Mouse (Mus musculus): ENCODE results near the gene Adgra3. TPM values are rescaled to one million over a fixed set of nuclear protein-coding genes. Genes with fewer than 3 reads are reported as not detected.

Gene Adgra3
- total RNA-seq, 2 experiments from 2014 or later, result 4.0 to 7.4 TPM

- peak; percentile 48 for ATAC-seq (replicated peaks; ENCODE audit: poor library complexity)
Measured at GRCm38 (mm10) chr5:50032332-50032731, 26.5 kb downstream of the Adgra3 start.

DNA sequence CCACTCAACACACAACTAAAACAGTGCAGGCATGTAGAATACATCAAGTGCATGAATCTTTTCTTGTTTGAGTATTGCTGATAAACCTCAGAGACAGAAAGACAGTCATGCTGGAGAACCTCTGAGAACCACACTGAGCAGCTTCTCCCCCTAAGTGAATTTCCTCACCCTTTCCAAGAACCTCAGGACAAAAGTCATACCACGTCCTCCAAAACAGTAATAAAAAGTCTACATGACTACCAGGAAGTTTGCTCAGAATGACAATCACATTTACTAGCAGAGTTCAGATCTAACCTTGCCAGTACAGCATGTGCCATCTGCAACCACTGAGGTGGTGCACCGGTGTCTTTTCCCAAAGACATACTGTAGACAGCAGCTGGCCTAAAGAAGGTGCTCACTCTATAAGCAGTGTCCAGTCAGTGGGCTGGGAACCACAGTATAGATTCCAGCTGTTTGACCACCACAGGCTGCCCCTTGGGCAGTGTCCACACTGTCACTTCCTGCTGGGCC, 27.0 kb downstream of the Adgra3 start:
- no peak for ATAC-seq (replicated peaks; ENCODE audit: poor library complexity)

DNA sequence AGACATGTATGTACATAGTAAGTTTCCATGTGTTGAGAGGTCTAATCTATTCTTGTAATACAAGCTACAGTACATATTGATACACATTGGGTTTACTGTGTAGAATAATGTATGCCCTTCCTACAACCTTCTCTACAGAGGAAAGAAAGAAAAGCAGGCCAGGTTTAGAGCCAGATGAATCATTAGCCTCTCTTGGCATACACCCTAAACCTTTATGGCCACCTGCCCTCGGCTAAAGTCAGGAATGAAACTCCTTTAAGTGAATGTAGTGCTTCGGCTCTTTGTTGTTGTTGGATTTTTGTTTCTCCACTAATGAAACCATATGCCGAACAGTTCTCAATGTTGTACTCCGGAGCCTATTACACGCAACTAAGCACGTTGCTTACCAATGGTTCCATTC, 27.5 kb downstream of the Adgra3 start:
- ATAC-seq (replicated peaks; ENCODE audit: poor library complexity), result no peak

GRCm38 (mm10) chr5:50029662-50030061, 29.1 kb downstream of the Adgra3 start:
- peak; percentile 50 for ATAC-seq (replicated peaks; ENCODE audit: poor library complexity)

GRCm38 (mm10) chr5:50027561-50027960, 31.2 kb downstream of the Adgra3 start:
- no peak for ATAC-seq (replicated peaks; ENCODE audit: poor library complexity)

GRCm38 (mm10) chr5:50027001-50027400, 31.8 kb downstream of the Adgra3 start:
- no peak for ATAC-seq (replicated peaks; ENCODE audit: poor library complexity)

DNA sequence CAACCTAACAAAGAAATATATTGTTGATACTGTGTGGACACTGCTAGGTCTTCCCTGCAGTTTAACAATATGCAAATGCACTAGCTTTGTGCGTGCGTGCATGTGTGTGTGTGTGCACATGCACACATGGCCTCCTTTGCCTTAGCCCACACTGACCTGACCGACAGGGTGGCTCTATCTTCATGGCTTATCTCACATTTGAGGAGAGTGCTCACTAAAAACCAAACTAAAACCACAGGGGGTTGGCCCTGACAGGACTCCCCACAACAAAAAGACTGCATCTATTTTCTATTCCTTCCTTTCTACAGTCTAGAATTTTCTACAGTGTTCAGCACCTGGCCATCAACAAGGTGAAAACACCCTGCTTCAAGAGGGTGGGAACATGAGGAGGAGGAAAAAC, 32.7 kb downstream of the Adgra3 start:
- peak; percentile 40; the same call in 1 of the 2 replicates for ATAC-seq (replicated peaks; ENCODE audit: poor library complexity)

DNA sequence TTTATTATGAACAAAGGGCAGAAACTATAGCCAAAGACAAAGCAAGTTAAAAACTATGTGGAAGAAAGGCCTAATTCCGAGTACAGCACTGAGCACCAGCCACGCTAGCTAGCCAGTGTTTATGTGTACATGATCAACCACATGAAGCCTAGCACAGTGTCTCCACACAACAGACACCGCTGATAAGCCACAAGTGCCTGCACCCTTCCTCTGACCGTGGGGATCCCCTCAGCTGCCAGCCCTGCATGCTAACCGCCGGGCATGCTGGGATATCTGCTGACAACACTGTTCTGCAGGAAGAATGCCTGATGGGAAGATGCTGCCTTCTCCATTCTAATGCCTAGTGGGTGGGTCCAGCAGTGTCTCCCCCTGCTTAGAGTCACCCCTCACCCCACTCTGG, 34.7 kb downstream of the Adgra3 start:
- peak; percentile 73 for ATAC-seq (replicated peaks; ENCODE audit: poor library complexity)

- ATAC-seq (replicated peaks; ENCODE audit: poor library complexity), result no peak
Measured at GRCm38 (mm10) chr5:50015987-50016587, 42.7 kb downstream of the Adgra3 start.

- peak; percentile 71 for ATAC-seq (replicated peaks; ENCODE audit: poor library complexity)
Measured at GRCm38 (mm10) chr5:50015147-50015697, 43.6 kb downstream of the Adgra3 start.

DNA sequence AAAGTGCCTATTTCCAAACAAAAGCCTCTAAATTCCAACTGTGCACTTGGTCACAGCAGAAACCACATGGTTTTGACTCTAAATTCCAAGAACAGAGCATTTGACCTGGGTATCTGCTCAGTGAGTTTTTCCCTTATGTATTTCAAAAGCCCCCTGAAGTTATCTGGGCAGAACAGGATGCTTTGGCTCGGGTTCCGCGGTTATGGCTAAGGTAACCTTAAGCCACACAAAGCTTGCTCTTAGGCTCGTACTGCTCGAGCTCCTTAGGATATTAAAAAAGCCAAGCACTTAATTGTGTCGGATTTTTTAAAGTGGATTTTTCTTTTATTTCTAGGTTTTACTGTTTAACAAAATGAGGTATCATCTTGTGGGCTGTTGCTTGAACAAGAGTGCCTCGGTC, 44.1 kb downstream of the Adgra3 start:
- peak; percentile 60 for ATAC-seq (replicated peaks; ENCODE audit: poor library complexity)

DNA sequence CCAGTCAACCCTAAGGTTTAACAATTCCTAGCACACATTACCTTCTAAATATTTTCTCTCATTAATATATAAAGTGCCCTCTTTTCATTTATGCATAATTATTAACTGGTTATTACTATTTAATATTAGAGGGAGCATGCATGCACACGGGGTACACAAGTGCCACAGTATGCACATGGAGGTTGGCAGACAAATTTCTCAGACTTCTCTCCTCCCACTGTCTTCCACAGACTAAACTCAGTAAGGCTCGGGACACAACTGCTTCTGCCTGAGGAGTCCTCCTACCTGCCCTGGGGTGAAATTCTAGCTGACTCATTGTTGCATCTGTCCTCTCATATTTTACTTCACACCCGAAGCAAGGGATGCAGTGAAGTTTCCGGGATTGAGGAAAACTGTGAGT, 44.8 kb downstream of the Adgra3 start:
- no peak for ATAC-seq (replicated peaks; ENCODE audit: poor library complexity)

- peak; percentile 92 for ATAC-seq (replicated peaks; ENCODE audit: poor library complexity)
Measured at GRCm38 (mm10) chr5:50008841-50009240, 50.0 kb downstream of the Adgra3 start.

GRCm38 (mm10) chr5:50006915-50007658, 51.7 kb downstream of the Adgra3 start:
- no peak for ATAC-seq (replicated peaks; ENCODE audit: poor library complexity)

GRCm38 (mm10) chr5:50002269-50002668, 56.5 kb downstream of the Adgra3 start:
- peak; percentile 93 for ATAC-seq (replicated peaks; ENCODE audit: poor library complexity)

GRCm38 (mm10) chr5:49999764-50000163, 59.0 kb downstream of the Adgra3 start:
- no peak for ATAC-seq (replicated peaks; ENCODE audit: poor library complexity)

GRCm38 (mm10) chr5:49997019-49997418, 61.8 kb downstream of the Adgra3 start:
- no peak for ATAC-seq (replicated peaks; ENCODE audit: poor library complexity)

- no peak for ATAC-seq (replicated peaks; ENCODE audit: poor library complexity)
Measured at GRCm38 (mm10) chr5:49996457-49996856, 62.3 kb downstream of the Adgra3 start.

DNA sequence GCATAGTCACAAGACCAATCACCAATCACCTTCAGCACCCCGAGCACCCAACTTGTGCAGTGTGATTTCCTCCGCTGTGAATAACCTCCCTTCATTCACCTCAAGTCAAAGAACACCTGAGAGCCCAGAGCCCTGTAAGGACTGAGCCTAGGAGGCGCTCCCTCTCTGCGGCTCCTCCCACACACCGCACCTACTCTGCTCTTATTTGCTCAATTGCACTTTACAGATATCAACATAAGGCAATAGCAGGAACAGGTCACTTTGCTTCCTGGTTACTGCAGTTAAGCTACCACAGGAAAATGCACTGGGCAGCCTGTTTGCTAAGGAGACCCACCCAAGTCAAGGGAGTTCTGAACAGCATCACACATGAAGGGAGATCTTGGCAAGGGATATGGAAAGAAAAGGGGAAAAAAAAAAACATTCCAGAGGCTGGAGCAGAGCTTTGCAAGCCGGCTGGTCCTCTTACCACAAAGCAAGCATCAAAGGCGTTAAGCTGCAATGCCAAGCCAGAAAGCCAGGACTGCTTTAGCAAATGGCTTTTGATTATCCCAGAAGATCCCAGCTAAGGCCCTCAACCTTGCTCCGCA, 68.0 kb downstream of the Adgra3 start:
- no peak for ATAC-seq (replicated peaks; ENCODE audit: poor library complexity)

- no peak for ATAC-seq (replicated peaks; ENCODE audit: poor library complexity)
Measured at GRCm38 (mm10) chr5:49988015-49988798, 70.6 kb downstream of the Adgra3 start.

- ATAC-seq (replicated peaks; ENCODE audit: poor library complexity), result peak; percentile 52
Measured at GRCm38 (mm10) chr5:49980727-49981126, 78.1 kb downstream of the Adgra3 start.
